Mouse (Mus musculus) retina, adult 2 months (tissue): ENCODE results near the gene Vmn1r41.

Experiments
- DNase-seq: peaks from one replicate; pipeline ENCODE4 v3.0.0-alpha.2; 2012; ENCODE audit warnings: low read depth, low spot score

Gene Vmn1r41

DNA sequence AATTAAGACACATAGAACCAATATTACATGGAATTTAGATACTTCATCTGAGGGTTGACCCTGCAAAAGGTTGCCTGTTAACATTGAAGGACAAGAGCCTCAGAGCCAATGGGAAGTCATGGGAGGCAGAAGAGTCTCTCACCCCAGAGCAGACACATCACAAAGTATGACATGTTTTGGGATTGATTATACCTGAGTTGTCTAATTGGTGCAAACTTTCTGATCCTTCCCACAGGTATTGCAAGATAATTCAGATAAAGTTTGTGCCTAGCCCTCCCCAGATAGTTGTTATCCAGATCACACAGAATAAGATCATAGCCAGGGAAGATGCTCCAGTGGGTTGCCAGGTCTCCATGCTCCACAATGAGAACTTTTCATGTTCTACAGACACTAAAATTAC lies at the start of gene Vmn1r41:
TSS of gene Vmn1r41 (plus strand) at position 301 of the 400 bp plus-strand sequence.
- no peak for DNase-seq

DNA sequence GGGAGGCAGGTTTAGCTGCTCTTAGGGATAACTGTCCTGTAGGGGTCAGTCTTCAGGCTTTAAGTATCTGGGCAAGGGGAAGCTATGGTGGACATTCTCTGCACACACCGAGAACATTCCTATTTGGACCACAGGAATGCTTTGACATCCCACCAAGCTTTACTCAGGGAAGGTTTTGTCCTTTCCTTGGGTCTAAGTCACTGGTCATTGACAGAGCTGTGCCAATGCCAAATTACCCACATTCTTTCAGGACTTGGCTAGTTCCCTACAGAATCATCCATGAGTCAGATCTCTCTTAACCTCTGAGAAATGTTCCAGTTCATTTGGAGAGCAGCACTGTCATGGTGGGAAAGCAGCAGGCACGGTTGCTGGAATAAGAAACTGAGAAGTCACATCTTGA lies 33.9 kb upstream of the Vmn1r41 start:
- no peak for DNase-seq

DNA sequence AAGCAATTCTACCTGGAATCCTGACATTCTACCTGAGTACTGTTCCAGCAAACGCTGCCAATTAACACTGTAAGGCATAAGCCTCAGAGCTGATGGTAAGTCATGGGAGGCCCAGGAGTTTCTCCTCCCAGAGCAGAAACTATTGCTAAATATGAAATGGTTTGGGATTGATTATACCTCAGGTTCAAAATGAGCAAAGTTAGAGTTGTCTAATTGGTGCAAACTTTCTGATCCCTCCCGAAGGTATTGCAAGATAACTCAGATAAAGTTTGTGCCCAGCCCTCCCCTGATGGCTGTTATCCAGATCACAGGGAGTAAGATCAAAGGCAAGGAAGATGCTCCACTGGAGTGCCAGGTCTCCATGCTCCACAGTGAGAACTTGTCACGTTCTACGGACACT lies 33.3 kb upstream of the Vmn1r41 start, which contains the start of gene Vmn1r40:
TSS of gene Vmn1r40 (plus strand) at position 301 of the 400 bp plus-strand sequence.
- no peak for DNase-seq

DNA sequence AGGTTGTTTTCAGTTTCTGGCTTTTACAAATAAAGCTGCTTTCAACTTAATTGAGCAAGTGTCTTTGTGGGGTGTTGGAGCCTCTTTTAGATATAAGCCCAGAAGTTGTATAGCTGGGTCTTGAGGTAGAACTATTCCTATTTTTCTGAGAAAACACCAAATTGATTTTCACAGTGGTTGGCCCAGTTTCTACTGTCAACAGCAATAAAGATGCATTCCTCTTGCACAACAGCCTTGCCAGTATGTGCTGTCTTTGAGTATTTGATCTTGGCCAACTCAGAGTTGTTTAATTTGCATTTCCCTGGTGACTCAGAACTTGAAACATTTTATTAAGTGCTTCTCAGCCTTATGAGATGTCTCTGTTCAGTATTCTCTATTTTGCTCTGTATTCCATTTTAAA lies 22.5 kb upstream of the Vmn1r41 start:
- no peak for DNase-seq

DNA sequence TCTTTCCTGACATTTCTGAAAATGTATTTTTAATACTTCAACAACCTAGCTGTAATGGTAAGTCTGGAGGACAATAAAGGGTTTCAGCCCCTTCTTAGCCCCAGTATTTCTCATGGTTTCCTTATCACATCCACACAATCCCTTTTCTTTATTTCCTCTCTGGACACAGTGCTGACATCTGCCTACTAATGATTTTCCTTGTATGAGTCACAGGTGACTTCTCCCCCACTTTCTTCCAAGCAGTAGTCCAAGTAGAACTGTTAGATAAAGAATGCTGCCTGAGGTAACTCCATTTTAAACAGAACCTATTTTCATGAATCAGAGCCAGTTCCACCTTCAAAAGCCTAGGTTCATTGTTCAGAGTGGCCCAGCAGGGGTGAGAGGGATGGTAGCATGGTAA lies 2.2 kb downstream of the Vmn1r41 start:
- no peak for DNase-seq

DNA sequence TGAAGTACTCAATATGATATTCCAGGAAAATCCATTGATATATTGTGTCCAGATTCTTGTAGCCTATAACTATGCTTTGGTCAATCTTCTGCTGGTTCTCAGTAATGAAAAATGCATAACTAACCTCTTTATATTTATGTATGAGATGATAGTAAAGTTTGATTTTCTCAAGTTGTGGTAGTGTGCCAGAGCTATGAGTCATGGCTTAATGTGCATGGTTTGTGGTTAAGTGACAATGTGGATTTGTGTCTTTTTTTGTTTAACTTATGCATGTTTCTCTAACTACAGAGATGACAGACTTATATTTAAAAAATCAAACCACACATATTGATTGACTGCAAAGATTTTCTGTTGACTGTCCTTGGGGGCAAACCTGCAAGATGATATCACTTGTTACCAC lies 49.7 kb downstream of the Vmn1r41 start:
- no peak for DNase-seq
